Comparison of ENCODE assay signal across 17 mouse cellular contexts in genomic region chr11:72418227-72418626, GRCm38 (mm10). TPM values are rescaled to one million over a fixed set of nuclear protein-coding genes. Genes with fewer than 3 reads are reported as not detected.
A peak's percentile ranks its signal among the peaks of the same experiment; 100 is the strongest.
DNase-seq lines count a peak whose midpoint lies in the region; ATAC-seq and TF ChIP-seq lines count a peak whose summit lies in the region.
"Had no signal": no experiment of that assay in that cellular context is flagged by ENCODE, and none has a peak within 500 bp of the region (broad histone marks: within the 10 kb centered on the region; RNA-seq: fewer than 3 reads in every experiment).

No protein-coding gene starts in this region.

- no peaks in the 10 kb centered on the region for H3K36me3 ChIP-seq in heart, embryonic 12.5 days
- H3K36me3 ChIP-seq: hindbrain, embryonic 15.5 days had no signal

- H3K9ac ChIP-seq in heart, embryonic 12.5 days, result no peak overlapping the region
- H3K9ac ChIP-seq: hindbrain, embryonic 15.5 days; lung, embryonic 14.5 days had no signal

- no peak overlapping the region for H3K4me2 ChIP-seq in heart, embryonic 12.5 days
- H3K4me2 ChIP-seq: hindbrain, embryonic 15.5 days; lung, embryonic 14.5 days had no signal

- peaks cover 58% of the 10 kb centered on the region for H3K4me1 ChIP-seq in heart, embryonic 12.5 days (replicated peaks)
- H3K4me1 ChIP-seq: hindbrain, embryonic 15.5 days had no signal

- H3K9me3 ChIP-seq in heart, embryonic 12.5 days (replicated peaks), result no peaks in the 10 kb centered on the region
- H3K9me3 ChIP-seq: hindbrain, embryonic 15.5 days had no signal

- DNase-seq in heart, adult 9 months (ENCODE audit: low spot score in 2 of 2), result no peak
- DNase-seq in gastrocnemius, adult 2 months, result peak; percentile 93
- DNase-seq in gastrocnemius, postnatal 25 days, result peak; percentile 83
- peak; percentile 83 for DNase-seq in kidney, postnatal 14 days
- DNase-seq in spleen, adult 18-20 months, result no peak
- DNase-seq in cerebellum, postnatal 25 days, result no peak
- DNase-seq: cerebellum, adult 8-10 months; lung, embryonic 14.5 days; right cerebral cortex, adult 18-20 months had no signal

- H3K27ac ChIP-seq in heart, embryonic 12.5 days (ENCODE audit: poor library complexity, severe bottlenecking), result peak overlapping the region; percentile 73; the same call in 1 of the 2 replicates
- H3K27ac ChIP-seq in gastrocnemius, adult 2 months, result peak overlapping the region; percentile 95
- H3K27ac ChIP-seq: hindbrain, embryonic 15.5 days; layer of hippocampus, adult 2 months had no signal

- H3K27me3 ChIP-seq in heart, embryonic 12.5 days (replicated peaks), result no peaks in the 10 kb centered on the region
- H3K27me3 ChIP-seq: Patski had no signal

- H3K4me3 ChIP-seq in heart, embryonic 12.5 days, result no peak overlapping the region
- H3K4me3 ChIP-seq in gastrocnemius, adult 2 months, result peak overlapping the region; percentile 57
- H3K4me3 ChIP-seq: hindbrain, embryonic 15.5 days; layer of hippocampus, adult 2 months had no signal

- intact Hi-C loops in gastrocnemius, adult 2 months (cut with DNase I), result no loop called here

- no peak for TF ChIP-seq CTCF in gastrocnemius, adult 2 months (IDR thresholded peaks at IDR 0.05)

- WGBS in heart, embryonic 12.5 days, result 43% methylated on average over 8 of the region's 8 CpGs

- ATAC-seq in heart, embryonic 12.5 days (ENCODE audit: insufficient number of reproducible peaks, low FRiP score), result no peak
- ATAC-seq: Patski had no signal

RNA-seq across cellular contexts. Expression of gene Smtnl2, which starts 6.7 kb away (rescaled TPM):
- polyA plus RNA-seq in heart, embryonic 12.5 days (2016; fragmentation: Nextera tagmentation; extraction: Ambion mirVana), result 191 and 194 TPM in 2 replicates
- total RNA-seq in gastrocnemius, adult 2 months (2021), result 100 to 1,000 TPM; 238 to 342 TPM
- total RNA-seq in gastrocnemius, postnatal 25 days (2021), result 100 to 1,000 TPM; 219 to 223 TPM
- total RNA-seq: megakaryocyte progenitor cell, adult 5-6 weeks; monocyte, adult 5-6 weeks; neutrophil, adult 5-6 weeks had no signal

RNA-seq across cellular contexts. Expression of gene Ggt6, which starts 17.1 kb away (rescaled TPM):
- not detected in 2 replicates for polyA plus RNA-seq in heart, embryonic 12.5 days (2016; fragmentation: Nextera tagmentation; extraction: Ambion mirVana)
- total RNA-seq in gastrocnemius, adult 2 months (2021), result 1 to 10 TPM in 1 of 2 experiments, under 1 TPM in 1; 0.67 to 5.5 TPM
- total RNA-seq in gastrocnemius, postnatal 25 days (2021), result under 1 TPM; 0.38 TPM
- total RNA-seq: layer of hippocampus, adult 2 months; megakaryocyte progenitor cell, adult 5-6 weeks; monocyte, adult 5-6 weeks; neutrophil, adult 5-6 weeks had no signal
- polyA plus RNA-seq: forebrain, embryonic 11.5 days; hindbrain, embryonic 15.5 days; lung, embryonic 14.5 days had no signal

RNA-seq across cellular contexts. Expression of gene Mybbp1a, which starts 22.9 kb away (rescaled TPM):
- 99.5 and 106 TPM in 2 replicates for polyA plus RNA-seq in heart, embryonic 12.5 days (2016; fragmentation: Nextera tagmentation; extraction: Ambion mirVana)
- 10 to 100 TPM; 60.2 to 60.9 TPM for total RNA-seq in gastrocnemius, adult 2 months (2021)
- 10 to 100 TPM; 52.1 to 56.5 TPM for total RNA-seq in gastrocnemius, postnatal 25 days (2021)

RNA-seq across cellular contexts. Expression of gene Tekt1, which starts 56.0 kb away (rescaled TPM):
- 0.32 and 0.85 TPM in 2 replicates for polyA plus RNA-seq in heart, embryonic 12.5 days (2016; fragmentation: Nextera tagmentation; extraction: Ambion mirVana)
- 1 to 10 TPM in 1 of 2 experiments, under 1 TPM in 1; 0.33 to 2.6 TPM for total RNA-seq in gastrocnemius, adult 2 months (2021)
- total RNA-seq in gastrocnemius, postnatal 25 days (2021), result under 1 TPM; 0.64 to 0.70 TPM
- total RNA-seq: megakaryocyte progenitor cell, adult 5-6 weeks; monocyte, adult 5-6 weeks; neutrophil, adult 5-6 weeks had no signal
- polyA plus RNA-seq: Patski had no signal

Comparison
In these comparisons a context has a peak if more than half of its experiments do, and no peak if none do; other contexts are left out.
1. DNase-seq: peak in gastrocnemius, adult 2 months (single experiment), gastrocnemius, postnatal 25 days (single experiment) and kidney, postnatal 14 days (single experiment); none in heart, adult 9 months (0 of 2), spleen, adult 18-20 months (0 of 2) and cerebellum, postnatal 25 days (0 of 2).